Mouse (Mus musculus): Measurements from ENCODE around the gene Tmem107. TPM values are rescaled to one million over a fixed set of nuclear protein-coding genes. Genes with fewer than 3 reads are reported as not detected.
"Not testable (repeated sequence)": the region's sequence is repeated elsewhere in the genome, so short reads cannot be mapped to it uniquely, and the experiment has no call there.

The Tmem107 gene
- polyA plus RNA-seq, 1 experiment from 2014 or later, result 28.4 TPM

- Histone ChIP-seq H3K4me1 (peaks cover 67% of the 10 kb centered on the region), H3K27ac (replicated peaks) (peak overlapping the region; percentile 98), H3K27me3 (replicated peaks) (no peaks in the 10 kb centered on the region), H3K9me3 (no peaks in the 10 kb centered on the region), H3K4me2 (peak overlapping the region; percentile 96), H3K36me3 (peaks cover 34% of the 10 kb centered on the region), H3K4me3 (peak overlapping the region; percentile 100), H3K9ac (peak overlapping the region; percentile 100)
- ATAC-seq (ENCODE audit: extremely low read depth, insufficient number of reproducible peaks, low FRiP score, low TSS enrichment), result no peak
- 8% methylated on average over 25 of the region's 25 CpGs for WGBS
Observed at GRCm38 (mm10) chr11:69088856-69089615, 18.4 kb downstream of the Tmem107 start.

- peak overlapping the region; percentile 100 for H3K4me3 ChIP-seq
- no peak for ATAC-seq (ENCODE audit: extremely low read depth, insufficient number of reproducible peaks, low FRiP score, low TSS enrichment)
- 76% methylated on average over 12 of the region's 12 CpGs for WGBS
- H3K27me3 ChIP-seq (replicated peaks), result no peaks in the 10 kb centered on the region
- H3K4me1 ChIP-seq, result peaks cover 73% of the 10 kb centered on the region
- peak overlapping the region; percentile 98 for H3K27ac ChIP-seq (replicated peaks)
- no peaks in the 10 kb centered on the region for H3K9me3 ChIP-seq
- peak overlapping the region; percentile 96 for H3K4me2 ChIP-seq
- peaks cover 34% of the 10 kb centered on the region for H3K36me3 ChIP-seq
- peak overlapping the region; percentile 100 for H3K9ac ChIP-seq
Observed at GRCm38 (mm10) chr11:69089616-69090290, 19.1 kb downstream of the Tmem107 start.

DNA sequence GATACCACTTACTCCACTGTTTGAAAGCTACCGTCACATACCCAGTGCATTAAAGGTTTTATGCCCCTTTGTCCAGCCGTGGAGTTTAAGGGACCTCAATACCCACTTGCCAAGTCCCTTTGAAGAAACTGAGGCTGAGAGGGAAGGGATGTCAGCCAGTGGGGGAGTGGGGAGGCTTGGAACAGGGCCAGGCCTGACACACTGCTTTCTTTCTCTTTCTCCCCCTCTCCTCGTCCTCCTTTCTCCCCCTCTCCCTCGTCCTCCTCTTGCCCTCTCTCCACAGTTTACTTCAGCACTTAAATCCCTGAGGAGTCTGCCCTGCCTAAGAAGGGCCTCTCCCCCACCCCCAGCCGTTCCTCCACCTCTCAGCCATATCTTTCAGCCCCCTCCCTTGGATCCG, 19.8 kb downstream of the Tmem107 start:
- Histone ChIP-seq H3K27ac (replicated peaks) (no peak overlapping the region; the same call in 1 of the 2 replicates), H3K9me3 (no peaks in the 10 kb centered on the region), H3K4me1 (peaks cover 73% of the 10 kb centered on the region), H3K27me3 (replicated peaks) (no peaks in the 10 kb centered on the region), H3K9ac (peak overlapping the region; percentile 100), H3K36me3 (peaks cover 34% of the 10 kb centered on the region), H3K4me2 (peak overlapping the region; percentile 96), H3K4me3 (peak overlapping the region; percentile 100)
- 49% methylated on average over 6 of the region's 6 CpGs for WGBS
- no peak for ATAC-seq (ENCODE audit: extremely low read depth, insufficient number of reproducible peaks, low FRiP score, low TSS enrichment)

DNA sequence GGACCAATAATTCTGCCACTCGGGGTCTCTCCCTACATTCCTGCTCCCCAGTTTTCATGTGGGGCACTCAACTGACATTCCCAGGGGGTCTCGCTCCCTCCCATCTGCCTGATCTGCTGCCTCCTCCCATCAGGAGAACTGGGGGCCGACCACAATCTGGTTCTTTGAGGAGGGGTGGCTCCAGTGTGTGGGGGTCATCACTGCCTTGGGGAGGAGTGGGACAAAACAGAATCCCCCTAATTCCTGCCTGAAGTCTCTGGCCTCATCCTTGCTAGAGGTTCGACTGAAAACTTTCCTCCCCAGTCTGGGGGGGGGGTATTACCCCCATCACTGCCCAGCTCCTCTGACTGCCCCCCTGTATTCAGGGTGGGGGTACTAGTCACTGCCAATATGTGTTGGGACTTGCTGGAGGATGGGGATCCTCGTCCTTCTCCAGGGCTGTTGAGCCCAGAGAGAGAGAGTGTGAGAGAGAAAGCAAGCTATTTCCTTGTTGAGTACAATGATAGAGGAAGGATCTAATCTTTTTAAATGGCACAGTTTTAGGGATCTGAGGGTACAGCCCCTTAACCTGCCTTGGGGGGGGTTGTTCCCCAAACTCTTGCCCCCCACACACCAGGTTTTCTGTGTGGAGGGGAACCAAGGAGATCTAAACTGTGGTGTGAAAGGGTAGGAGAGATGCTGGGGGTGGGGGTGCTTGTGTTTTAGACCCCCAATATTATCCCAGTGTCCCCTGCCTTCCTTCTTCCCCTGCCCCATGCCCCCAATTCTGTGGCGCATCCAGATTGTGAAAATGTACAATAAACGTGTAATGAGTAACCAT, 21.2 kb downstream of the Tmem107 start:
- H3K4me1 ChIP-seq, result peaks cover 78% of the 10 kb centered on the region

DNA sequence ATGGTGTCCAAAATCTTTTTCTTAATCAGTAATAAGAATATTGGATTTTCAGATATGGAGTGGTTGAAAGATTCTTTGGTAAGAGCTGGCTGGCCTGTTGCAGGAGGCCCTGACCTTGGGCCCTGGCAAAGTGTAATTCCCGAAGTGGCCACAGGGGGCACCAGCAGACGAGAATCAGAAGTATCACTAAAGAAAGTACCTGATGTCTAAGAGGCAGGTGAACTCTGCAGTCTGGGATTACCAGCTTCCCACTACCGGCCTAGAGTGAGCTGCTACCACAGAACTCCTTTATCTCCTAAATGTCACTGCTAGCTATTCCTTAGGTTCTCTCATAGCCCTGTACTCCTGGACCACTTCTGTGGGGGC, 21.8 kb downstream of the Tmem107 start:
- no peak overlapping the region for H3K4me3 ChIP-seq
- peaks cover 76% of the 10 kb centered on the region for H3K4me1 ChIP-seq
- peaks cover 34% of the 10 kb centered on the region for H3K36me3 ChIP-seq
- 4% methylated on average over 3 of the region's 3 CpGs for WGBS
- peak overlapping the region; percentile 66 for H3K27ac ChIP-seq (replicated peaks)
- no peaks in the 10 kb centered on the region for H3K9me3 ChIP-seq
- H3K4me2 ChIP-seq, result peak overlapping the region; percentile 6; the same call in 1 of the 2 replicates
- H3K27me3 ChIP-seq (replicated peaks), result no peaks in the 10 kb centered on the region
- peak overlapping the region; percentile 54; the same call in 1 of the 2 replicates for H3K9ac ChIP-seq
- ATAC-seq (ENCODE audit: extremely low read depth, insufficient number of reproducible peaks, low FRiP score, low TSS enrichment), result no peak

More for the DNA sequence above, 21.2 kb downstream of the Tmem107 start:
- peak overlapping the region; percentile 54 for H3K9ac ChIP-seq
- no peaks in the 10 kb centered on the region for H3K27me3 ChIP-seq (replicated peaks)
- H3K4me2 ChIP-seq, result peak overlapping the region; percentile 1; the same call in 1 of the 2 replicates
- peaks cover 34% of the 10 kb centered on the region for H3K36me3 ChIP-seq
- H3K4me3 ChIP-seq, result no peak overlapping the region
- peak overlapping the region; percentile 66 for H3K27ac ChIP-seq (replicated peaks)
- WGBS, result 61% methylated on average over 7 of the region's 7 CpGs
- H3K9me3 ChIP-seq, result no peaks in the 10 kb centered on the region
- no peak for ATAC-seq (ENCODE audit: extremely low read depth, insufficient number of reproducible peaks, low FRiP score, low TSS enrichment)

DNA sequence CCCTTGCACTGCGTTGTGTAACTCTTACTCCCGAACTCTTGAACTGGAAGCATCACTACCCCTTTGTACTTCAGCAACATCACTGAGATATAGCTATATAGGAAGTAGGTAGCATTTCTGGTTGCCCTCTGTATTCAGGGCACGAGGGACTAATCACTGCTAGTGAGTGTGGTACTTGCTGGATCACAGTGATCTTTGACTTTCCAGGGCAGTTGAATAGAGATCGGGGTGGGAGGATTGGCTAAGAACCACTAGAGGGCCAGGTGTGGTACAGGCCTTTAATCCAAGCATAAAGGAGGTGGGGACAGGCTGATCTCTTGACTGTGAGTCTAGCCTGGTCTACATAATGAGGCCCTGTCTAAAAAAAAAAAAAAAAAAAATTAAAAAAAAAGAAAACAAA, 22.3 kb downstream of the Tmem107 start:
- 78% methylated on average over 4 of the region's 4 CpGs for WGBS
- H3K4me2 ChIP-seq, result peak overlapping the region; percentile 6; the same call in 1 of the 2 replicates
- peak overlapping the region; percentile 66; the same call in 1 of the 2 replicates for H3K27ac ChIP-seq (replicated peaks)
- no peak overlapping the region for H3K4me3 ChIP-seq
- no peaks in the 10 kb centered on the region for H3K9me3 ChIP-seq
- no peaks in the 10 kb centered on the region for H3K27me3 ChIP-seq (replicated peaks)
- H3K9ac ChIP-seq, result no peak overlapping the region
- no peak for ATAC-seq (ENCODE audit: extremely low read depth, insufficient number of reproducible peaks, low FRiP score, low TSS enrichment)
- peaks cover 76% of the 10 kb centered on the region for H3K4me1 ChIP-seq
- H3K36me3 ChIP-seq, result peaks cover 34% of the 10 kb centered on the region

DNA sequence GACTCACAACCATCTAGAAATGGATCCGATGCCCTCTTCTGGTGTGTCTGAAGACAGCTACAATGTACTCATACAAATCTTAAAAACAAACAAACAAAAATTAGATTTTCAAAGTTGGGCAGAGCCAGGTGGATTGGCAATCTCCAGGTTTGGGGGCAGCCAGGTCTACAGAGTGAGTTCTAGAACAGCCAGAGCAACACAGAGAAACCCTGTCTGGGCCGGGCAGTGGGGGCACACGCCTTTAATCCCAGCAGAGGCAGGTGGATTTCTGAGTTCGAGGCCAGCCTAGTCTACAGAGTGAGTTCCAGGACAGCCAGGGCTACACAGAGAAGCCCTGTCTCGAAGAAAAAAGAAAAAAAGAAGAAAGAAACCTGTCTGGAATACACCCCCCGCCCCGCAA, 23.2 kb downstream of the Tmem107 start:
- Histone ChIP-seq H3K36me3 (peaks cover 34% of the 10 kb centered on the region), H3K27ac (replicated peaks) (peak overlapping the region; percentile 94), H3K4me2 (peak overlapping the region; percentile 68), H3K4me3 (peak overlapping the region; percentile 39; the same call in 1 of the 2 replicates), H3K4me1 (peaks cover 82% of the 10 kb centered on the region)
- not testable (repeated sequence) for ATAC-seq (ENCODE audit: extremely low read depth, insufficient number of reproducible peaks, low FRiP score, low TSS enrichment); H3K9me3 ChIP-seq; H3K9ac ChIP-seq; H3K27me3 ChIP-seq (replicated peaks)
- 80% methylated on average over 7 of the region's 7 CpGs for WGBS

DNA sequence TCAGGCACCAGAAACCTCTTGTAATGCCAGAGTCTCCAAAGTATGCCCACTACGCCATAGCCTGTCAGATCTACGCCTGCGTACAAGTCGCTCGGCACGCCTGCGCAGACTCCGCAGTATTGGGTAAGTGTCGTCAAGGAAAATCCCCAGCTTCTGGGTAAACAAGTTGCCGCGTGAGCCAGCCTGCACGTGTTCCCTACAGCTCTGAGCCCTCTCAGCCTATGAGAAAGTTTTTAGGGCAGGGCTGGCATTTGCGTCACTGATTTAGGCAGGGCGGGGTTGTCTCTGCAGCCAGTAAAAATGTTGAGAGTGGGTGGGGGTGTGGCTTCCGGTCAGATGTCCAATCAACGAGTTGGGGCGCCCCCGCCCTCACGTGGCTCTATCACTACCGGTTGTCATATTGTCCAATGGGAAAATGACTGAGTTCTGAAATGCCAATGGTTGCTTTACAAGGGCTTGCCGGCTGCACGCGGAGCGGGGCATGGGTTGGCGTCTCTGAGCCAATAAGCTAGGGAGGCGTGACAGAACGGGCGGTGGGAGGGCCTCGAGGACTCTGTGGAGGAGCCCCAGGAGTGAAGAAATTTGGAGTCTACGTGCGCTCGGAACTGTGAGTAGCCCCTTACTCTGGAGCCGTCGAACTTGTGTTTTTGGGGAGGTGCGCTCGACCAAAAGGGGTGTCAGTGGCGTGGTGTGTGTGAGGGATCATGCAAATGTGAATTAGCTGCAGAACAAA, 24.3 kb downstream of the Tmem107 start, which contains the start of gene Per1:
Gene Per1, plus strand, starts transcription at position 521 of the 733 bp plus-strand sequence.
- peak within 1 kb of the TSS; percentile 89 for H3K9ac ChIP-seq
- WGBS, result under 1% methylated on average over 37 of the region's 37 CpGs
- H3K9me3 ChIP-seq, result no peaks in the 10 kb centered on the region
- H3K4me2 ChIP-seq, result peak within 1 kb of the TSS; percentile 99
- H3K27ac ChIP-seq (replicated peaks), result peak within 1 kb of the TSS; percentile 98
- H3K27me3 ChIP-seq (replicated peaks), result no peaks in the 10 kb centered on the region
- H3K4me3 ChIP-seq, result peak within 1 kb of the TSS; percentile 71
- peaks cover 28% of the 10 kb centered on the region for H3K36me3 ChIP-seq
- ATAC-seq (ENCODE audit: extremely low read depth, insufficient number of reproducible peaks, low FRiP score, low TSS enrichment), result peak; percentile 86
- H3K4me1 ChIP-seq, result peaks cover 82% of the 10 kb centered on the region

GRCm38 (mm10) chr11:69095511-69096231, 25.1 kb downstream of the Tmem107 start:
- H3K4me3 ChIP-seq, result peak overlapping the region; percentile 71
- ATAC-seq (ENCODE audit: extremely low read depth, insufficient number of reproducible peaks, low FRiP score, low TSS enrichment), result no peak
- peaks cover 23% of the 10 kb centered on the region for H3K36me3 ChIP-seq
- peak overlapping the region; percentile 98 for H3K27ac ChIP-seq (replicated peaks)
- peaks cover 81% of the 10 kb centered on the region for H3K4me1 ChIP-seq
- H3K4me2 ChIP-seq, result peak overlapping the region; percentile 99
- WGBS, result 3% methylated on average over 27 of the region's 27 CpGs
- peak overlapping the region; percentile 89 for H3K9ac ChIP-seq
- no peaks in the 10 kb centered on the region for H3K27me3 ChIP-seq (replicated peaks)
- H3K9me3 ChIP-seq, result no peaks in the 10 kb centered on the region

- 12% methylated on average over 9 of the region's 9 CpGs for WGBS
- H3K4me1 ChIP-seq, result peaks cover 79% of the 10 kb centered on the region
- ATAC-seq (ENCODE audit: extremely low read depth, insufficient number of reproducible peaks, low FRiP score, low TSS enrichment), result no peak
Observed at GRCm38 (mm10) chr11:69096360-69096986, 25.9 kb downstream of the Tmem107 start.

More at GRCm38 (mm10) chr11:69096360-69096986, 25.9 kb downstream of the Tmem107 start:
- Histone ChIP-seq H3K36me3 (peaks cover 23% of the 10 kb centered on the region), H3K9ac (peak overlapping the region; percentile 89), H3K4me3 (peak overlapping the region; percentile 71), H3K27ac (replicated peaks) (peak overlapping the region; percentile 98), H3K27me3 (replicated peaks) (no peaks in the 10 kb centered on the region), H3K4me2 (peak overlapping the region; percentile 99), H3K9me3 (no peaks in the 10 kb centered on the region)
